Mouse (Mus musculus): ENCODE results near the gene Ppp1r12a. TPM values are rescaled to one million over a fixed set of nuclear protein-coding genes. Genes with fewer than 3 reads are reported as not detected.

Ppp1r12a gene
- total and polyA plus RNA-seq, 2 experiments from 2014 or later = 52.0 to 52.3 TPM

GRCm38 (mm10) chr10:108298841-108299545 is 137.0 kb downstream of the Ppp1r12a start:
- no peak for ATAC-seq
- H3K4me2 ChIP-seq (ENCODE audit: low read depth, low read length) = no peak overlapping the region

GRCm38 (mm10) chr10:108299828-108300227 is 137.8 kb downstream of the Ppp1r12a start:
- no peak for ATAC-seq
- no peaks in the 10 kb centered on the region for H3K9me3 ChIP-seq (ENCODE audit: low read length)
- no peak for DNase-seq (ENCODE audit: low spot score)
- no peaks in the 10 kb centered on the region for H3K4me1 ChIP-seq (ENCODE audit: insufficient read depth, low read length)
- no peaks in the 10 kb centered on the region for H3K36me3 ChIP-seq (ENCODE audit: insufficient read depth, low read length)
- H3K27ac ChIP-seq = no peak overlapping the region
- H3K9ac ChIP-seq (replicated peaks; ENCODE audit: low read length) = no peak overlapping the region
- no peak overlapping the region for H3K4me2 ChIP-seq (ENCODE audit: low read depth, low read length)
- no peak overlapping the region for H3K4me3 ChIP-seq (ENCODE audit: low read length)
- no peaks in the 10 kb centered on the region for H3K27me3 ChIP-seq (ENCODE audit: insufficient read depth, low read length)
- no peak for TF ChIP-seq CTCF (IDR thresholded peaks at IDR 0.05; ENCODE audit: low read depth)
- 81% methylated on average over 11 of the region's 11 CpGs for WGBS

More at GRCm38 (mm10) chr10:108298841-108299545, 137.0 kb downstream of the Ppp1r12a start:
- H3K27me3 ChIP-seq (ENCODE audit: insufficient read depth, low read length) = no peaks in the 10 kb centered on the region
- TF ChIP-seq CTCF (IDR thresholded peaks at IDR 0.05; ENCODE audit: low read depth) = no peak
- H3K4me3 ChIP-seq (ENCODE audit: low read length) = no peak overlapping the region
- H3K36me3 ChIP-seq (ENCODE audit: insufficient read depth, low read length) = no peaks in the 10 kb centered on the region
- no peaks in the 10 kb centered on the region for H3K9me3 ChIP-seq (ENCODE audit: low read length)
- H3K4me1 ChIP-seq (ENCODE audit: insufficient read depth, low read length) = no peaks in the 10 kb centered on the region
- WGBS = 74% methylated on average over 16 of the region's 17 CpGs
- DNase-seq (ENCODE audit: low spot score) = no peak
- H3K27ac ChIP-seq = no peak overlapping the region
- H3K9ac ChIP-seq (replicated peaks; ENCODE audit: low read length) = no peak overlapping the region

GRCm38 (mm10) chr10:108300843-108301242 is 138.8 kb downstream of the Ppp1r12a start:
- Histone ChIP-seq H3K9ac (replicated peaks; ENCODE audit: low read length) (no peak overlapping the region), H3K4me2 (ENCODE audit: low read depth, low read length) (peak overlapping the region; percentile 45), H3K9me3 (ENCODE audit: low read length) (no peaks in the 10 kb centered on the region), H3K27me3 (ENCODE audit: insufficient read depth, low read length) (no peaks in the 10 kb centered on the region), H3K27ac (no peak overlapping the region), H3K4me1 (ENCODE audit: insufficient read depth, low read length) (no peaks in the 10 kb centered on the region), H3K4me3 (ENCODE audit: low read length) (no peak overlapping the region), H3K36me3 (ENCODE audit: insufficient read depth, low read length) (no peaks in the 10 kb centered on the region)
- peak; percentile 83 for TF ChIP-seq CTCF (IDR thresholded peaks at IDR 0.05; ENCODE audit: low read depth)
- WGBS = 11% methylated on average over 19 of the region's 19 CpGs
- peak; percentile 92 for DNase-seq (ENCODE audit: low spot score)
- peak; percentile 83 for ATAC-seq

DNA sequence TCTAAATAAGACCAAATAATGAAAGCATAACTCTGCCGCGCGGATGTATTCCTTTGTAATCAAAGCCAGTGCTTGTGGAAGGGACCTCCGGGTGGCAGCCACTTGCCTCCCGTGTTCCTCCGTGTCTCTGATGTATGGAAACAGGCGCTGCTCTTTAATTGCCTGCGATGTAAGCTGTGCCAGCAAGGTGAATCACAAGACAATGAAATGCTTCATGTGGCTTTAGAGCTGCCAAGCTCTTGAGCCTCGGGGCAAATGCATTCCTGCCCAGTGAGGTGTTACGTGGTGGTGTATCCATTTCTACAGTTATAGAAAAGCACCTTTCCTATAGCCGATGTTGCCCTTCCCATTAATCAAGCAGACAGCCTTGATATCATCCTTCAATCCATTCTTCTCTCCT is 145.8 kb downstream of the Ppp1r12a start:
- Histone ChIP-seq H3K4me1 (ENCODE audit: insufficient read depth, low read length) (no peaks in the 10 kb centered on the region), H3K9me3 (ENCODE audit: low read length) (no peaks in the 10 kb centered on the region), H3K36me3 (ENCODE audit: insufficient read depth, low read length) (no peaks in the 10 kb centered on the region), H3K27ac (no peak overlapping the region), H3K4me3 (ENCODE audit: low read length) (no peak overlapping the region), H3K9ac (replicated peaks; ENCODE audit: low read length) (no peak overlapping the region), H3K27me3 (ENCODE audit: insufficient read depth, low read length) (no peaks in the 10 kb centered on the region), H3K4me2 (ENCODE audit: low read depth, low read length) (no peak overlapping the region)
- no peak for TF ChIP-seq CTCF (IDR thresholded peaks at IDR 0.05; ENCODE audit: low read depth)
- WGBS = 60% methylated on average over 11 of the region's 11 CpGs
- DNase-seq (ENCODE audit: low spot score) = peak; percentile 21
- no peak for ATAC-seq

- 88% methylated on average over 5 of the region's 5 CpGs for WGBS
- ATAC-seq (no peak), DNase-seq (ENCODE audit: low spot score) (no peak)
- no peak overlapping the region for H3K4me3 ChIP-seq (ENCODE audit: low read length)
- no peaks in the 10 kb centered on the region for H3K9me3 ChIP-seq (ENCODE audit: low read length)
- H3K27ac ChIP-seq = no peak overlapping the region
- H3K4me2 ChIP-seq (ENCODE audit: low read depth, low read length) = no peak overlapping the region
- no peaks in the 10 kb centered on the region for H3K36me3 ChIP-seq (ENCODE audit: insufficient read depth, low read length)
- no peak for TF ChIP-seq CTCF (IDR thresholded peaks at IDR 0.05; ENCODE audit: low read depth)
- H3K27me3 ChIP-seq (ENCODE audit: insufficient read depth, low read length) = no peaks in the 10 kb centered on the region
- no peaks in the 10 kb centered on the region for H3K4me1 ChIP-seq (ENCODE audit: insufficient read depth, low read length)
- H3K9ac ChIP-seq (replicated peaks; ENCODE audit: low read length) = no peak overlapping the region
Measured at GRCm38 (mm10) chr10:108310195-108310594, 148.2 kb downstream of the Ppp1r12a start.

DNA sequence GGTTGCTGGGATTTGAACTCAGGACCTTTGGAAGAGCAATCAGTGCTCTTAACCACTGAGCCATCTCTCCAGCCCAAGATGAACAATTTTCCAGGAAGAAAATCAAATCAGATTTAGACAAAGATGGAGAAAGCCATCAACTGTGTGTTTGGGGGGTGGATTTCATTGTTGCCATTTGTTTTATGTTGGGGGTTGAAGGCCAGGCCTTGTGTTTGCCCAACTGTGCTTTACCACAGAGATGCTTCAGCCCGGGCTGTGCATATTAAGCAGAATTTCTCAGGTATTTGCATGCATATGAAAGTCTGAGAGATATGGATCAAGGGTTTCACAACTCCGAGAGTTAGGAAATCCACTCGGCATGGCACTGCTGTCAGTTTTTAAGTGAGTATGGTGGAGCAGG is 149.4 kb downstream of the Ppp1r12a start:
- Histone ChIP-seq H3K4me3 (ENCODE audit: low read length) (no peak overlapping the region), H3K9me3 (ENCODE audit: low read length) (no peaks in the 10 kb centered on the region), H3K27me3 (ENCODE audit: insufficient read depth, low read length) (no peaks in the 10 kb centered on the region), H3K27ac (no peak overlapping the region), H3K4me1 (ENCODE audit: insufficient read depth, low read length) (no peaks in the 10 kb centered on the region), H3K36me3 (ENCODE audit: insufficient read depth, low read length) (no peaks in the 10 kb centered on the region), H3K4me2 (ENCODE audit: low read depth, low read length) (no peak overlapping the region), H3K9ac (replicated peaks; ENCODE audit: low read length) (no peak overlapping the region)
- no peak for TF ChIP-seq CTCF (IDR thresholded peaks at IDR 0.05; ENCODE audit: low read depth)
- ATAC-seq (no peak), DNase-seq (ENCODE audit: low spot score) (no peak)
- 94% methylated on average over 3 of the region's 3 CpGs for WGBS

DNA sequence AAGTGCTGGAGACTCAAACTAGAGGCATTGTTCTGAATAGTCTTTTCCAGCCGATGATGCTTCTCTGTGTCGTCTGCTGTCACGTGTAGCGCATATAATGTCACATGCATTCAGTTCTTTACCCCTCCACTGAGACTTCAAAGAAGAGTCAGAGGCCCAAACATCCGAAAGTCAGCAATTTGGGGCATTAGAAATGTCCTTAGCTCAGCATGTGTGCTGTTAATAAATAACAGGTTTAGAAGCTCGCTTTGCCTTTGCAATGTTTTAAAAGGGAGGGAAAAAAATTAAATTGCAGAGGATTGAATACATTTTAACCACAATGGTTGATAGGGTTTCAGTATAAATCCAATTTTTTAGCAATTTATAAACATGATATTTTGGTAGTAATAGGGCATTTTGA is 151.9 kb downstream of the Ppp1r12a start:
- no peaks in the 10 kb centered on the region for H3K27me3 ChIP-seq (ENCODE audit: insufficient read depth, low read length)
- H3K9ac ChIP-seq (replicated peaks; ENCODE audit: low read length) = no peak overlapping the region
- ATAC-seq = no peak
- H3K4me3 ChIP-seq (ENCODE audit: low read length) = no peak overlapping the region
- no peak for TF ChIP-seq CTCF (IDR thresholded peaks at IDR 0.05; ENCODE audit: low read depth)
- no peaks in the 10 kb centered on the region for H3K36me3 ChIP-seq (ENCODE audit: insufficient read depth, low read length)
- H3K4me2 ChIP-seq (ENCODE audit: low read depth, low read length) = no peak overlapping the region
- H3K27ac ChIP-seq = no peak overlapping the region
- H3K9me3 ChIP-seq (ENCODE audit: low read length) = no peaks in the 10 kb centered on the region
- DNase-seq (ENCODE audit: low spot score) = no peak
- no peaks in the 10 kb centered on the region for H3K4me1 ChIP-seq (ENCODE audit: insufficient read depth, low read length)
- WGBS = 49% methylated on average over 6 of the region's 6 CpGs

All from hindbrain, postnatal 0 days (tissue).